Mouse (Mus musculus): ENCODE data around the gene Qdpr. TPM values are rescaled to one million over a fixed set of nuclear protein-coding genes. Genes with fewer than 3 reads are reported as not detected.

Qdpr gene
- total and polyA plus RNA-seq, 3 experiments: 34.8 to 82.6 (median 79.0) TPM

DNA sequence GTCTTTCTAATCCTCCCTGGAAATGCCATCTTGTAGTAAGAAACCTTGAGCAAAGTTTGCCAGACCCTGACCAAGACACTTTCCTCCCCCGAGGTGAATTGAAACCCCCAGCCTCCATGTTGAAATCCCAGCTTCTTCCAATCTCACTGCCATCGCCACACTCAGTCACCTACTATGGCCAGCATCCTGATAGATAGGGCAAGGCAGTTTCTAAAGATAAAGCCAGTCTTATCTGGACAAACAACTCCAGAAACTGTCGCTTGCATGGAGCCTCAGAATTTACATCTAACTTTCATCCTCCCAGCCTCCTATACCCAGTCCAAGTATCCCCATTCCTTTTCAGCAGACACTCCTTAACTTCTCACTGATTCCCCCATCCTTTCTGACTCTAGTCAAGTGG lies 33.6 kb downstream of the Qdpr start (continued):
- TF ChIP-seq E2F4 (IDR thresholded peaks at IDR 0.05; ENCODE audit: insufficient replicate concordance, low read depth, low read length) (no peak), TBP (conservative IDR thresholded peaks at IDR 0.05; ENCODE audit: low read depth, low read length) (no peak)

DNA sequence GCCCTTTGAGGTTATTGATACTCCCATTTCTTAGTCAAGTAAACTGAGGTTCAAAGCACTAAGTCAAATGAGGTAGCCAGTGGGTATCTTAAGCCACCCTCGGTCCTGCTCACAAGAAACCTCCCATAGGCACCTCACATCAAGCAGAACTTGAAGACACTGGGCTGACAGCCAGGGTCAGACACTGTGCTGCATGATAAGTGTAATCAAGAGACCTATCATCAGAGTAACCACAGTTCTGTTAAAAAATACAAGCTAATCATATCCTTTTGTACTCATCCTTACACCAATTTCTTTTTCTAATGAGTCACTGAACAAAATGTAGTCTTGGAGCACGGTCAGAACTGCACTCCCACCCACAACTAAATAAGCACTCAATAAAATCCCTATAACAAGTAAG lies 43.9 kb downstream of the Qdpr start:
- Histone ChIP-seq H3K9ac (ENCODE audit: insufficient read depth, low read depth) (no peak overlapping the region), H3K79me2 (replicated peaks; ENCODE audit: control insufficient read depth, extremely low read depth, insufficient read depth, poor library complexity, severe bottlenecking) (no peaks in the 10 kb centered on the region), H3K9me3 (replicated peaks; ENCODE audit: low read length) (no peaks in the 10 kb centered on the region), H3K4me1 (ENCODE audit: control insufficient read depth in 1 of 2, insufficient read depth in 2 of 2) (no peaks in the 10 kb centered on the region), H3K27ac (ENCODE audit: insufficient read depth, low read depth) (no peak overlapping the region), H3K4me3 (replicated peaks in 1 of 3; ENCODE audit: low read depth in 2 of 3, low read length in 2 of 3, poor library complexity in 1 of 3) (no peak overlapping the region), H3K27me3 (replicated peaks) (no peaks in the 10 kb centered on the region), H3K4me2 (ENCODE audit: insufficient read depth, low read depth, poor library complexity, severe bottlenecking) (no peak overlapping the region), H3K36me3 (replicated peaks in 1 of 2; ENCODE audit: control insufficient read depth in 1 of 2, insufficient read depth in 1 of 2, low read length in 1 of 2) (no peaks in the 10 kb centered on the region)
- dilution Hi-C loops (cut with MboI; ENCODE audit: extremely low pct_ligation_motif_present, extremely low pct_unique_long_range_greater_than_20kb, low sequenced_read_pairs): no loop called here
- no peak for TF ChIP-seq NRF1 (IDR thresholded peaks at IDR 0.05; ENCODE audit: low read depth, low read length)
- no peak for TF ChIP-seq TBP (conservative IDR thresholded peaks at IDR 0.05; ENCODE audit: low read depth, low read length)
- no peak for TF ChIP-seq ZNF384 (IDR thresholded peaks at IDR 0.05; ENCODE audit: low read depth, low read length)
- TF ChIP-seq TCF12 (IDR thresholded peaks at IDR 0.05; ENCODE audit: low read depth, low read length): no peak
- no peak for TF ChIP-seq UBTF (IDR thresholded peaks at IDR 0.05; ENCODE audit: low read depth, low read length)
- no peak for TF ChIP-seq MAZ (IDR thresholded peaks at IDR 0.05; ENCODE audit: low read depth, low read length)
- TF ChIP-seq RCOR1 (conservative IDR thresholded peaks at IDR 0.05; ENCODE audit: low read depth, low read length): no peak
- in situ Hi-C loops (cut with MboI; ENCODE audit: low pct_ligation_motif_present, low pct_unique_long_range_greater_than_20kb, low sequenced_read_pairs): no loop called here
- no peak for DNase-seq (ENCODE audit: extremely low read depth)

DNA sequence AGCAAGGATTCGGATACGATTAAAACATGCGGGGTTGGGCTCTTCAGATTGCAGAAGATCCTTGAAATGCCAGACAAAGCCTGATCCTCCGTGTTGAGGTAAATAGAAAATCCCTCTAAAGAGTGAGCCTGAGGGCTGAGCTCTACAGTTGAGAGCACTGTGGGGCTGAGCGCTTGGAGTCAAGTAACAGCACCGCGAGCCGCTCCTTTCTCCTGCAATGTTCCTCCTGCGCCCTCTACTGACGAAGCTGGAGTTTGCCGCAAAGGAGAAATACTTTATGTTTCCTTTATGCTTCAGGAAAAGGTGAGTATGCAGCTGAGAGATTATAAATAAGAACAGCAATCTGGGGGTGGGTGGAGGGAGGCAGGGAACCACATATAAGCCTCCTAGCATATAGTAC lies 47.4 kb downstream of the Qdpr start:
- TF ChIP-seq HCFC1 (IDR thresholded peaks at IDR 0.05; ENCODE audit: low read depth, low read length) (no peak), ZNF384 (IDR thresholded peaks at IDR 0.05; ENCODE audit: low read depth, low read length) (no peak), USF2 (conservative IDR thresholded peaks at IDR 0.05; ENCODE audit: low read depth, low read length) (no peak), CHD1 (IDR thresholded peaks at IDR 0.05; ENCODE audit: low read depth, low read length) (no peak), TBP (conservative IDR thresholded peaks at IDR 0.05; ENCODE audit: low read depth, low read length) (no peak), SMC3 (IDR thresholded peaks at IDR 0.05; ENCODE audit: low read depth, low read length) (peak; percentile 87), TCF12 (IDR thresholded peaks at IDR 0.05; ENCODE audit: low read depth, low read length) (no peak), RAD21 (IDR thresholded peaks at IDR 0.05; ENCODE audit: low read depth, low read length) (peak; percentile 95), POLR2AphosphoS2 (IDR thresholded peaks at IDR 0.05; ENCODE audit: low read depth, low read length) (no peak), BHLHE40 (IDR thresholded peaks at IDR 0.05; ENCODE audit: low read depth, low read length) (no peak), ZC3H11A (IDR thresholded peaks at IDR 0.05; ENCODE audit: low read depth, low read length) (peak; percentile 43), POLR2A (IDR thresholded peaks at IDR 0.05; ENCODE audit: low read depth, low read length) (no peak), CTCF (conservative IDR thresholded peaks at IDR 0.05 in 1 of 2, IDR thresholded peaks at IDR 0.05 in 1 of 2; ENCODE audit: low read depth in 2 of 2, low read length in 2 of 2) (peak; percentile 67 to 91), CHD2 (IDR thresholded peaks at IDR 0.05; ENCODE audit: low read length) (no peak)
- H3K36me3 ChIP-seq (replicated peaks in 1 of 2; ENCODE audit: control insufficient read depth in 1 of 2, insufficient read depth in 1 of 2, low read length in 1 of 2): no peaks in the 10 kb centered on the region
- no peaks in the 10 kb centered on the region for H3K4me1 ChIP-seq (ENCODE audit: control insufficient read depth in 1 of 2, insufficient read depth in 2 of 2)
- in situ Hi-C loops (cut with MboI; ENCODE audit: low pct_ligation_motif_present, low pct_unique_long_range_greater_than_20kb, low sequenced_read_pairs) (no loop called here), dilution Hi-C loops (cut with MboI; ENCODE audit: extremely low pct_ligation_motif_present, extremely low pct_unique_long_range_greater_than_20kb, low sequenced_read_pairs) (no loop called here)
- H3K9me3 ChIP-seq (replicated peaks; ENCODE audit: low read length): no peaks in the 10 kb centered on the region
- DNase-seq (ENCODE audit: extremely low read depth): peak; percentile 60
- no peak overlapping the region for H3K4me2 ChIP-seq (ENCODE audit: insufficient read depth, low read depth, poor library complexity, severe bottlenecking)
- H3K79me2 ChIP-seq (replicated peaks; ENCODE audit: control insufficient read depth, extremely low read depth, insufficient read depth, poor library complexity, severe bottlenecking): no peaks in the 10 kb centered on the region
- H3K27me3 ChIP-seq (replicated peaks): no peaks in the 10 kb centered on the region
- H3K27ac ChIP-seq (ENCODE audit: insufficient read depth, low read depth): no peak overlapping the region
- H3K4me3 ChIP-seq (replicated peaks in 1 of 3; ENCODE audit: low read depth in 2 of 3, low read length in 2 of 3, poor library complexity in 1 of 3): no peak overlapping the region
- H3K9ac ChIP-seq (ENCODE audit: insufficient read depth, low read depth): no peak overlapping the region
